Mouse (Mus musculus) cerebellum, adult 11-12 months (tissue): ENCODE results near the gene Lemd1.

Experiments
- DNase-seq: peaks from one replicate; pipeline ENCODE4 v3.0.0; 2022

Gene Lemd1

GRCm38 (mm10) chr1:132165859-132166258 is 25.4 kb upstream of the Lemd1 start:
- no peak for DNase-seq

- no peak for DNase-seq
Observed at GRCm38 (mm10) chr1:132168115-132168767, 23.0 kb upstream of the Lemd1 start.

DNA sequence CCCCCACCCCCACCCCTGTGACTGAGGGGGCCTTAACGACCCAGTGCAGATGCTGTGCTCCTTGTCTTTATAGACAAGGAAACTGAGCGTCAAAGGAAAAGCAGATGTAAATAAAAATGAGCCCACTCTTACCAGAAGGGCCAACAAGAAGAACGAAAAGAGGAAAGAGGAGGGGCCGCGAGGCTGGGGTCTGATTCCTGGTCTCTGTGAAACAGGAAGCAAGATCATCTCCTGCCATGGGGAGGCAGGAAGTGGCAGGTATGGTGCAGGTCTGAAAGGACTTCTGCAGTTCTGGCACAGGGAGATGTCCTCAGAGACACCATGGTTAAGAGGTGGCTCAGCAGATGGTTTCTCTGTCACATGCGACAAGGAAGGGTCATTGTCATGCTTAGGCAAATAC is 20.5 kb upstream of the Lemd1 start:
- no peak for DNase-seq

DNA sequence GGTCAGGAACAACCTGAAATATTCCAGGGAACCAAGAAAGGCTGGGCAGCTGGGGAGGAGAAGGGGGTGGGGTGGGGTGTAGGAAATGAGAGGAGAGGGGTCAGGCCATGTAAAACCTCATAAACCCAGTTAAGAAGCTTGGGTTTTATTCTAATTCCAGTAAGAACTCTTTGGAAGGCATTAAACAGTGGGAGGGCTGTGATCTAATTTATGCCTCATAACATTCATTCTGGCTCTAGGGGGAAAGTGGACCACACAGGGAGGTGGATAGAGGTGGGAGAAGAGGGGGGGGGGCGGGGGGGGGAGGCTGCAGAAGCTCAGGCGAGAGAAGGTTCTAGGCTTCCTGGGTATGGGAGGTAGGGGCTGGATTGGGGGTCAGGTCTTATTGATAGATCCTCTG is 19.6 kb upstream of the Lemd1 start:
- DNase-seq, result no peak

- no peak for DNase-seq
Observed at GRCm38 (mm10) chr1:132186303-132186702, 4.9 kb upstream of the Lemd1 start.

DNA sequence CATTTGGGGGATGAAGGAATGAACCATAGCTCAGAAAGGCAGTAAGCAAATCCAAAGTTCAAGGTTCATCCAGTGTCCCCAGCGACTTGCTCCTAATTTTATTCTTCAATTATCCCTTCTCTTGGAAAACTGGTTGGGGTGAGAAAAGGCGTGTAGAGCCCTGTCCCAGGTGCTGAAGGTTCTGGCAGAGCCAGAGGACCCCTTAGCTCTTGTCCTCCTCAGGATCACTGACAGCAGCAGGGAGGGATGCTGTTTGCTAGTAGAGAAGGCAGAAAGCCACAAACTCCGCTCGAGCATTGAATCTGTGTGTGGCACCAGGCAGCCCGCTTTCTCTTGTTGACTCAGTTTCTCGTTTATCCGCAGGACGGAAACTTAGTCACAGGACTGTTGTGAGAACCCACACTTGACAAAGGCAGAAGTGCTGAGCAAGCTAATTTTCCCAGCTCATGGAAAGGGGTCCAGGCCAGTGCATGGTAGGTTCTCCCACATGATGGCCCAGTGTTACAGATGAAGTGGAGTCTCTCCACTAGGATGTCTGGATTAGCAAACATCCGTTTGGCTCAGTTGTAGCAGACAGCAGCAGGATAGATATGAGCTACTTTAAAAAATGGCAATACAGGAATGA is 2.7 kb upstream of the Lemd1 start:
- DNase-seq, result no peak

DNA sequence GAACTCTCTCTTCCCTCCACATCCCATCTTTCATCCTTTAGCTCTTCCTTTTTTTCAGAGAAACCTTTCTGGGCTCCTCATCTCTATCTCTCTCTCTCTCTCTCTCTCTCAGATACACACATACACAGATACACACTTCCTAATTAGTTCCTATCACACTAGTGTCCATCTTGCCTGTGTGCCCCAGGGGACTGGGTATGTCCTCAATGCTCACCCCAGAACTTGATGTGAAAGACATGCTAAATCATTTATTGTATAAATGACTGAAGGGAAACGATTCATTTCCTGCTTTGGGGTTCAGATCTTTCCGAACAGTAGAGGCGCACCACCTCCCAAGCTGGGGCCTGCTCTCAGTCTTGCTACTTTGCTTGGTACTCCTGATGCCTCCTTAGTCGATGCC is 2.0 kb upstream of the Lemd1 start:
- no peak for DNase-seq

GRCm38 (mm10) chr1:132190040-132190513 is 1.2 kb upstream of the Lemd1 start:
- no peak for DNase-seq

DNA sequence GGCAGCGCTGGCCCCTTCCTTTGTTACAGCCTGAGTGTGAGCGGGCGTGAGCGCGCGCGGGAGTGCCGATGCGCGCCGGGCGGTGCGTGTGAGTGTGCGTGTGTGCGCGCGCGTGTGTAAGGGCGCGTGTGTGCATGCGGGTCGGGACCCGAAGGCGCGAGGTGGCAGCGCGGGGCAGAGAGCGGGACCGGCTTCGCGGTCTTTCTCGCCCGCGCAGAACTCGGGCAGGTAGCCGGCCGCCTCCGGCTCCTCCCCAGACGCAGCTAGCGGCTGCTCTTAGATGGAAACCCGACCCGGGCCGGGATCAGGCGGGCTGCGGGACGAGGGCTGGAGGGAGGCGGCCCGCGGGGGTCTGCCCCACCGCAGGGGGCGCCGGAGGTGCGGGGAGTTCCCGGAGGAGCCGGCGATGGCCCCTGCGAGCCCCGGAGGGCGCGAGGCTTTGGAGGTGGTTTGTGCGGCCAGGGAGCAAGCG is 574 bp upstream of the Lemd1 start:
- no peak for DNase-seq

- DNase-seq, result no peak
Observed at GRCm38 (mm10) chr1:132191786-132192680, 802 bp downstream of the Lemd1 start.

GRCm38 (mm10) chr1:132193806-132194205 is 2.6 kb downstream of the Lemd1 start:
- no peak for DNase-seq

- DNase-seq, result no peak
Observed at GRCm38 (mm10) chr1:132194624-132195023, 3.4 kb downstream of the Lemd1 start.

- DNase-seq, result no peak
Observed at GRCm38 (mm10) chr1:132195100-132195499, 3.9 kb downstream of the Lemd1 start.

GRCm38 (mm10) chr1:132195681-132196080 is 4.5 kb downstream of the Lemd1 start:
- no peak for DNase-seq

- DNase-seq, result no peak
Observed at GRCm38 (mm10) chr1:132196337-132196736, 5.1 kb downstream of the Lemd1 start.

DNA sequence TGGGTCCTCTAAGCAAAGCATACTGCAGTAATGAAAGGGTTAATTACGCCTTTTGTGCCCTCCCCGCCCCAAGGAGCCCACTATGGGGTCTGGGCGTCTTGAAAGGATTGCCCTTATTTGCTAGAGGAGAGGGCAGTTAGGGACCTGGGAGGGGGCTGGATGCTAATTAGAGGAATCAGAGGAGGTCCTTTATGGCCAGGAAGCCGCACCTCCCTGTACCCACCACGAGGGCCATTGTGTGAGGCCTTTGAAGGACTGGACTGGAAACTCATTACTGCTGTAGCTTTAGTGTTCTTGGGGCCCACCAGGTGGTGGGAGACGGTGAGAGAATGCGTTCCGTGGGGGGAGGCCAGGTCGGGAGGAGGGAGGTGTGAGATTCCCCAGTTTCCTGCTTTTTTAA is 6.4 kb downstream of the Lemd1 start:
- DNase-seq, result no peak

GRCm38 (mm10) chr1:132198401-132199071 is 7.3 kb downstream of the Lemd1 start:
- DNase-seq, result no peak

GRCm38 (mm10) chr1:132199244-132199643 is 8.0 kb downstream of the Lemd1 start:
- DNase-seq, result no peak

DNA sequence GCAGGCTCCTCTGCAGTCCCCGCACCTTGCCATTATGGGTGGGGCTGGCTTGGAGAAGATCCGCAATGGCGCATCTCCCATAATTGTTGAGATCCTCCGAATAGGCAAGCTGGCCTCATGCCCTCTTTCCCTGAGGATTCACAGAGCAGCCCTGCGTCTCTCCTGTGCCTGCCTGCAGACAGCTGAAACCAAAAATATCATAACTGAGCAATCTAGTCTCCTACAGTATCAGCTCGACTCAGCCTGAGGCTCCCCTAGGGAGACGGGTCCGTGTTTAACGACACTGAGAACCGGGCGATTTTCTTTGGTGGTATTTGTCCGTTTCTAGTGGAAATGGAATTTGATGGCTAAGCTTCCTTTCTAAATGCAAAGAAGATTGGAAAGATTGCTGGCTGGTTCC is 8.7 kb downstream of the Lemd1 start:
- peak; percentile 64 for DNase-seq

- peak; percentile 89 for DNase-seq
Observed at GRCm38 (mm10) chr1:132200562-132201510, 9.6 kb downstream of the Lemd1 start.

DNA sequence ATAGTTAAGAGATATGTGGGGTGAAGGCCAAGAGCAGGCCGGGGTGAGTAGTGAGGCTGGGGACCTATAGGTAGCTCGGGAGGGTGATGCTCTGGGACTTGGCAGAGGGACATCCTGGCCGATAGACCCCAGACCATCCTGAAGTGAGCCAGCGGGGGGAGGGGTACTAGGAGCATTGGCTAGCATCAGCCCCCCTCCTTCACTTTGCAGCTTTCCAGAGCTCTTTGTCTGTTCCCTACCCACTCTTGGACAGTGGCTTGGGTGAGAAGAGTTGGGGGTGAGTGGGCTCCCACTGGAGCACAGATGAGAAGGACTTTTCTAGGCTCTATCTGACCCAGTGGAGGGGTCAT is 10.3 kb downstream of the Lemd1 start:
- DNase-seq, result no peak

GRCm38 (mm10) chr1:132201936-132202335 is 10.7 kb downstream of the Lemd1 start:
- DNase-seq, result no peak
